9 mouse cellular contexts compared by ENCODE assay signal in genomic region chr7:67528063-67528811, GRCm38 (mm10).
A peak's percentile ranks its signal among the peaks of the same experiment; 100 is the strongest.
DNase-seq lines count a peak whose midpoint lies in the region; ATAC-seq and TF ChIP-seq lines count a peak whose summit lies in the region.
"Had no signal": no experiment of that assay in that cellular context is flagged by ENCODE, and none has a peak within 500 bp of the region (broad histone marks: within the 10 kb centered on the region; RNA-seq: fewer than 3 reads in every experiment).

No protein-coding gene starts in this region.

- intact Hi-C loops in heart, postnatal 14 days (cut with DNase I): no loop called here

- H3K4me3 ChIP-seq in E14TG2a.4 (replicated peaks; ENCODE audit: low read length): peak overlapping the region; percentile 41
- H3K4me3 ChIP-seq in forebrain, embryonic 15.5 days: no peak overlapping the region

- H3K36me3 ChIP-seq in E14TG2a.4 (ENCODE audit: insufficient read depth, low read length): no peaks in the 10 kb centered on the region
- no peaks in the 10 kb centered on the region for H3K36me3 ChIP-seq in forebrain, embryonic 15.5 days

- 38% methylated on average over 10 of the region's 10 CpGs for WGBS in forebrain, embryonic 15.5 days

- H3K9ac ChIP-seq in forebrain, embryonic 15.5 days (replicated peaks): no peak overlapping the region

- peak; percentile 86 for ATAC-seq in forebrain, embryonic 15.5 days (replicated peaks)
- ATAC-seq in megakaryocyte progenitor cell, adult 5-6 weeks (replicated peaks; ENCODE audit: poor library complexity): peak; percentile 55

- H3K27me3 ChIP-seq in E14TG2a.4 (ENCODE audit: insufficient read depth, low read length): no peaks in the 10 kb centered on the region
- H3K27me3 ChIP-seq in forebrain, embryonic 15.5 days: no peaks in the 10 kb centered on the region

- H3K9me3 ChIP-seq in E14TG2a.4 (ENCODE audit: low read length): no peaks in the 10 kb centered on the region
- no peaks in the 10 kb centered on the region for H3K9me3 ChIP-seq in forebrain, embryonic 15.5 days

- peak; percentile 9 for DNase-seq in NIH3T3 (ENCODE audit: low read depth)
- peak; percentile 48 to 64 for DNase-seq in heart, postnatal 14 days
- DNase-seq in layer of hippocampus, postnatal 25 days (ENCODE audit: extremely low spot score in 1 of 2, low spot score in 1 of 2): peak; percentile 45 to 59
- peak; percentile 80 for DNase-seq in testis, postnatal 14 days (ENCODE audit: low spot score)
- no peak for DNase-seq in thymus, postnatal 4 days

- TF ChIP-seq CTCF in E14TG2a.4 (conservative IDR thresholded peaks at IDR 0.05; ENCODE audit: low read length): no peak

- peak overlapping the region; percentile 71 for H3K27ac ChIP-seq in forebrain, embryonic 15.5 days (replicated peaks)
- H3K27ac ChIP-seq: macrophage had no signal

- H3K4me2 ChIP-seq in forebrain, embryonic 15.5 days (replicated peaks): no peak overlapping the region

- peaks cover 16% of the 10 kb centered on the region for H3K4me1 ChIP-seq in E14TG2a.4 (replicated peaks; ENCODE audit: low read depth, low read length)
- peaks cover 25% of the 10 kb centered on the region for H3K4me1 ChIP-seq in forebrain, embryonic 15.5 days
